Mouse (Mus musculus) cerebellum, postnatal 25 days (tissue): Measurements from ENCODE around the gene Prss33.
"Not testable (repeated sequence)": the region's sequence is repeated elsewhere in the genome, so short reads cannot be mapped to it uniquely, and the experiment has no call there.

Source experiments
- DNase-seq, 2 experiments: peaks; one replicate each; pipeline ENCODE4 v3.0.0; 2021; ENCODE audit warnings: mixed read lengths in 2 of 2

Prss33 gene

GRCm38 (mm10) chr17:23836006-23836575 is at the start of gene Prss33:
Gene Prss33 (minus strand): TSS chr17:23836056.
- no peak for DNase-seq

GRCm38 (mm10) chr17:23880576-23880975 is 44.7 kb upstream of the Prss33 start, which contains the start of the genes Dcpp1 and Dcpp2:
Gene Dcpp1 (plus strand): TSS chr17:23880876.
Gene Dcpp2 (plus strand): TSS chr17:23880880.
- not testable (repeated sequence) for DNase-seq

DNA sequence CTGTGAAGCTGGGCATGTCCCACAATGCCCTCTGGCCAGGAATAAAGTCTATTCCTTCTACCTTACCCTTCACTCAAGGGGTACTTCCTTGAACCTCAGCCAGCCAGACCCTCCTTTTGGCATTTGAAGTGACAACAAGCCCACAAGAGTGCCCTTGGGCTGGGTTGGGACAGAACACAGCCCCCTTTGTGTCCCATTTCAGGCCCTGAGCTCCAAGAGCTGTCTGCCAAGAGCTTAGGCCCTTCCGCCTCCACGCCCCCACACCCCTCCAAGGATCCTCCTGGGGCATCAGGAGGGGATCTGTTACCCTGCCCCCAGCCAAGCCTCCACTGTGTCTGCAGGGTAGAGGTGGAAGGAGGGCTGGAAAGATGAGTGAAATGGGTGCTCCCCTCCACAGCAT is 41.3 kb upstream of the Prss33 start:
- no peak for DNase-seq

- no peak for DNase-seq
Observed at GRCm38 (mm10) chr17:23876741-23877140, 40.9 kb upstream of the Prss33 start.

GRCm38 (mm10) chr17:23873884-23874856 is 38.3 kb upstream of the Prss33 start:
- DNase-seq: peak; percentile 56 to 75

DNA sequence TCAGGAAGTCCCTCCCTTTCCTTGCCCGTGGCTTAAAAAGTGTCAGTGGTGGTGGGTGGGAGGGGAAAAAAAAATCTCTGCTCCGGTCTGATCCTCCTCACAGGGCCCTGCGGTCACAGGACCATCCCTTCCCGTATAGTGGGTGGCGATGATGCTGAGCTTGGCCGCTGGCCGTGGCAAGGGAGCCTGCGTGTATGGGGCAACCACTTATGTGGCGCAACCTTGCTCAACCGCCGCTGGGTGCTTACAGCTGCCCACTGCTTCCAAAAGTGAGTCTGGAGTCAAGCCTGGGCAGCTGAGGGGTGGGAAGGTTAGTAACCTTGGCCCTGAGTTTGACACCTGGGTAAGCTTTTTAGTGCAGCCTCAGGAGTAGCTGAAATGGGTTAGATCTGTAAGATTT is 32.7 kb upstream of the Prss33 start:
- DNase-seq: no peak

- DNase-seq: no peak
Observed at GRCm38 (mm10) chr17:23867756-23868155, 31.9 kb upstream of the Prss33 start, which contains the start of gene Prss21. Gene Prss21 (plus strand): TSS chr17:23868056.

DNA sequence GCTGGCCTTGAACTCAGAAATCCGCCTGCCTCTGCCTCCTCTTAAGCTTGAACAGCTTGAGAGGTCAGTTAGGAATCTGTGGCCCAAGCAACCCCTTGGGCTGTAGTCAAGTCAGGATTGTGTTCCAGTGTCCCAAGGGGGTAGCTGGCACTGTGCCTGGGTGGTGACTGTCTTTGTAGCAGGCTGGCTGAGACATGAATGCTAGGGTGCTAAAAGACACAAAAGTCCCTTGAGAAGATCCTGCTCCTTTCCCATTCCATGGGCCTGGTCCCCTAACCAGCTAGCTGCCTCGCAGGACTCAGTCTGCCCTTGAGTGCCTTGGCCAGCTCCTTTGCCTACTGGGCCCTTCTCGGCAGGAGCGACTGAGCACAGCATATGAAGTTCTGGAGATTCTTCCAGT is 27.1 kb upstream of the Prss33 start:
- DNase-seq: peak in 1 of 2 experiments; percentile 26

DNA sequence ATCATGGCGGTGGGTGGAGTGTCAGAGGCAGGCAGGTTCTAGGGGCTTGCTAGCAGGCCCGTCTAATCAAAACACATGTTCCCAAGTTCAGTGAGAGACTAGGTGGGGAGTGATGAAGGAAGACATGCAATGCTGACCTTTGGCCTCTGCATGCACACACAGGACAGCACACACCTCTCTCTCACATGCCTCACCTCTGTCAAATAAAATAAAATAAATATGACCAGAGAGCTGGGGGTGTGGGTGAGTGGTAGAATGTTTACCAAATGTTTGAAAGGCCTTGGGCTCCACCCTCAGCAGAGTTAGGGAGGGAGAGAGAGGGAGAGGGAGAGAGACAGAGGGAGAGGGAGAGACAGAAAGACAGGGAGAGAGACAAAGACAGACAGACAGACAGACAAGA is 22.1 kb upstream of the Prss33 start:
- DNase-seq: no peak

GRCm38 (mm10) chr17:23857193-23857592 is 21.3 kb upstream of the Prss33 start:
- no peak for DNase-seq

GRCm38 (mm10) chr17:23854229-23854765 is 18.4 kb upstream of the Prss33 start:
- DNase-seq: no peak

DNA sequence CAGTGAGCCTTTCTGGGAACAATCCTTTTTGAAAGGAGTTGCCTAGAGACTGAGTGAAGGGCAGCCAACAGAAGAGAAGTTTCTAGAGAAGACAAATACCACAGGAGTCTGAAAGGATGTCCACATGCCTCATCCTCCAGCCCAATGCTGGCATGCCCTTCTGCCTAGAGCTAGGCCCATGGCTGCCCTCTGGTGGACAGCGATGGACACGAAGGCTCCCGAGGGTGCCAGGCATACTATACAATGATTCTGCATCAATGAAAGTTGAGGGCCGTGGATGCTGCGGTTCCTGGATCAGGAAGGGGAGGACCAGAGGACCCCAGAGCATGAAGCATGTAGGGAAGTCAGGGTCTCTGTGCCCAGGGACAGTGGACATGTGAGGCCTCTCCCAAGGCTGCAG is 17.4 kb upstream of the Prss33 start:
- DNase-seq: peak; percentile 24 to 66

GRCm38 (mm10) chr17:23850853-23851749 is 15.2 kb upstream of the Prss33 start:
- DNase-seq: peak; percentile 66 to 78

DNA sequence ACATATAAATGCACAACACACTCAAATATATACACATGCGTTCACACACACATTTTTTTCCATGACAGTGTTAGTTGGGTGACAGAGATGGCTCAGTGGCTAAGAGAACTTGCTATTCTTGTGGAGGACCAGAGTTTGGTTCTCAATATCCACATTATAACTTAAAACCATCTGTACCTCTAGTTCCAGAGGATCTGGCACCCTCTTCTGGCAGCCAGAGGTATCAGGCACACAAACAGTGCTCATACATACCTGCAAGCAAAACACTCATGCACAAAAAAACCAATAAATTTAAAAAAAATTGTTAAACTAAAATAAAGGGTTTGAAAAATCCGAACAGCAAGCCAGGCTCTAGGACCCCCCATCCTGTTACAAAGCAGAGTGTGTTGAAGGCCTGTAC is 14.2 kb upstream of the Prss33 start:
- DNase-seq: no peak

DNA sequence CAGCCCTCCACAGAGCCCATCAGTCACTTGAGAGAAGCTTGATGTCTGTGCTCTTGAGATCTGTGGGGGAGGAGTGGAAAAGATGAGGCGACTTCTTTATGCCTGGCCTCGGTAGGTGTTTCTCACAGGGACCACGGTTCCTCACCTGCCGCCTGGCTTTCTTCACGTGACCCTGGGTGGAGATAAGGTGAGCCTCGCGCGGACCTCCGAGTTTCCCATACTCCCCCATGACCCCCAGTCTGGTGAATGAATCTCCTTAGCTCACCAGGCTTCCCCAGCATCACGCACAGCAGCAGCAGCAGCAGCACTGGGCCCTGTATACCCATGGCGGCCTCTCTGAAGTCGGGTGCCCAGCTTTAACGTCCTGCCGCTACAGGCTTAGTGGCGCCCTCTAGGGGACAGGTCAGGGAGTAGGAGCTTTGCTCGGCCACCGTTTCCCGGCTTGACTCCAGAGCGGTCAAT is 8.0 kb upstream of the Prss33 start, which contains the start of the genes Prss32 and Prss41:
Gene Prss32 (plus strand): TSS at position 44 of the 462 bp plus-strand sequence.
Gene Prss41 (minus strand): TSS at position 361 of the 462 bp plus-strand sequence.
- DNase-seq: peak; percentile 65 to 79

DNA sequence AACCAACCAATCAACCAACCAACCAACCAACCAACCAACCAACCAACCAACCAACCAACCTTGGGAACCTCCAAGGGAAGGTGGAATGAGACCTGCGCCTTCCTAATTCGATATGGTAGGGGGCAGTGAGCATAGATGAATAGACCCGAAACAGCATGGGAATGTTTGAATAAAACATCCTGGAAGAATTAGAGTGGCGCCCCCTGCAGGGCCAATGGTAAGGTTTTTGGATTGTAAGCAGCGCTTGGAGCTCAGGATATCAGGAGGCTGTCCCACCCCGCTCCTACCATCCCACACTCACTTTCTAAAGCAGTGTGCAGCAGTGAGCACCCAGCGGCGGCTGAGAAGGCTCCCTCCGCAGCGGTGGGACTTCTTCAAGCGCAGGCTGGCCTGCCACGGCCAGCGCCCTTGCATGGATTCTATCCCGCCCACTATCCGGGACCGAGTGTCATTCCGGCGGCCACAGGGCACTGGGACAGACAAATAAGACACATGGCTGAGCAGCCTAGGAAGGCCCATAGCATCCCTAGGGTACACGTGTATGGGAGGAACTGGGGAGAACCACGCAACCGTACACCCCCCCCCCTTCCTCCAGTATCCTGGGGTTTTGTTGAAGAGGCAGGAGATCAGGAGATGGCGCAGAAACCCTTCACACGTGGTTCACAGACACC is 7.4 kb upstream of the Prss33 start:
- no peak for DNase-seq

DNA sequence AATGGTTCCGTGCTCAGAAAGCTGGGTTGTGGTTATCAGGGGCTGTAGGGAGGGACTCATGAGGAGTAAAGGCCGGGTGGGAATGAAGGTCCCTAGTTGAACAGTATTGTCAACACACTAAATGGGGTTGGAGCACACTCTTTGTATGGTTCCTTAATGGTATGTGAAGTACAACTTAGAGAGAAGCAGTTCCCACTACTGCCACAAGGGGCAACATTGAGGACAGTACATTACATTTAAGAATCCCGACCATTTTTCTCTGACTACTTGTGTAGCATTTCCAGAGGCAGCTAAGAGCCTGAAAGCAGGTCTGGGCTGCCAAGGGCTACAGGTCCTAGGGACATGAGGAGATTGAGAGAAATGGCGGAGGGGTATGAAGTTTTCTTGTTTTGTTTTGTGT is 5.3 kb upstream of the Prss33 start:
- peak; percentile 55 to 81 for DNase-seq

- no peak for DNase-seq
Observed at GRCm38 (mm10) chr17:23831201-23831600, 4.7 kb downstream of the Prss33 start.

DNA sequence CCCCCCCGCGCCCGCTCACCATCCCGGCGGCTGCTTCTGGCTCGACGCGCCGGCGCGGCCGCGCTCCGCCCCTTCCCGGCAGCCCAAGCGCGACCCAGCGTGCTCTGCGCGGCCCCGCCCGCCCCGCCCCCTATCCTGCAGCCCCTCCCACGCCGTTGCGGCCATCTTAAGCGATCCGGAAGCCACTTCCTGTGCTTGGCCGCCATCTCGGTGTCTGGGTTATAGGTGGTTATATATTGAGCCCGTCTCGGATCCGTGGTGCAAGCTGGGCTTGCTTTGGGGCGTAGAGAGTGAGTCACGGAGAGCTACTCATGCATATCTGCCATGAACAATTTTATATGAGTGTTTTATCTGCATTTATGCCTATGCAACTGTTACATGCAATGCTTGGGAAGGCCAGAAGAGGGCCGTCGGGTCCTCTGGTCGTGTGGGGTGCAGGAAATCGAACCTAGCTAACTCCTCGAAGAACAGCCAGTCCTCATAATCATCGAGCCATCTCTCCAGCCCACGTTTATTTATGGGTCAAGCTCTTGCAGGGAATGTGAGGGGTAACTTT is 6.7 kb downstream of the Prss33 start, which contains the start of gene Elob:
Gene Elob (minus strand): TSS at position 73 of the 556 bp plus-strand sequence.
- DNase-seq: peak; percentile 89 to 92

GRCm38 (mm10) chr17:23828271-23829001 is 7.4 kb downstream of the Prss33 start:
- peak in 1 of 2 experiments; percentile 71 for DNase-seq
